ENCODE assay signal across 8 mouse cellular contexts in the genomic region with DNA sequence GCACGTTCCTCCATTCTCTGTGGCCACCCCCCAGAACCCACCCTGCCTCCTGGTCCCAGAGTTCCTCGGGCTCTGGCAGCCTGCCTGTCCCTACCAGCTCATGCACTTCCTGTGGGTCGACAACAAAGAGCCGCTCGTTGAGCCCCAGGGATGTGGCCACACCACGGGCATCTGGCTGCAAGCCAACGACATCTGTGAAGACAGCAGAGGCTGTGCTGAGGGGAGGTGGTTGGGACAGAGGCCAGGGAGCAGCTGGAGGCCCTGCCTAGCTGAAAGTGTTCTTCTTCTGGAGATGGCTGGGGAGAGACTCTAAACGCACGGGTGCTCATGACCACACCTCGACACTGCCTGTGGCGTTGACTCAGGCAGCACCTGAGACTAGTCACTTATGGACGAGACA. TPM values are rescaled to one million over a fixed set of nuclear protein-coding genes. Genes with fewer than 3 reads are reported as not detected.
DNase-seq lines count a peak whose midpoint lies in the region; ATAC-seq and TF ChIP-seq lines count a peak whose summit lies in the region.

No protein-coding gene starts in this region.

- peak; percentile 70 for DNase-seq in intestine, embryonic 14.5 days (ENCODE audit: low spot score)
- DNase-seq in kidney, postnatal 0 days (ENCODE audit: low spot score): peak; percentile 62
- DNase-seq in limb, embryonic 14.5 days (ENCODE audit: low spot score): peak; percentile 85
- DNase-seq in neural tube, embryonic 11.5 days (ENCODE audit: low spot score): peak; percentile 66
- DNase-seq in stomach, postnatal 0 days (ENCODE audit: low spot score): peak; percentile 57

- no peak for TF ChIP-seq POLR2A in limb, embryonic 14.5 days (IDR thresholded peaks at IDR 0.05; ENCODE audit: borderline replicate concordance, extremely low read depth, insufficient read depth, insufficient read length)

- H3K36me3 ChIP-seq in intestine, embryonic 14.5 days (ENCODE audit: control insufficient read depth, insufficient read depth, low read length): no peaks in the 10 kb centered on the region
- H3K36me3 ChIP-seq in intestine, postnatal 0 days (ENCODE audit: control insufficient read depth, insufficient read depth): no peaks in the 10 kb centered on the region
- H3K36me3 ChIP-seq in heart, embryonic 11.5 days (ENCODE audit: control insufficient read depth, insufficient read depth, low read length): peaks cover 2% of the 10 kb centered on the region; the same call in 1 of the 2 replicates
- peaks cover 35% of the 10 kb centered on the region for H3K36me3 ChIP-seq in kidney, postnatal 0 days (ENCODE audit: insufficient read depth, low read length)
- peaks cover 7% of the 10 kb centered on the region; the same call in 1 of the 2 replicates for H3K36me3 ChIP-seq in limb, embryonic 14.5 days (ENCODE audit: control insufficient read depth, insufficient read depth, low read length)
- H3K36me3 ChIP-seq in neural tube, embryonic 11.5 days (ENCODE audit: control insufficient read depth, insufficient read depth, low read length): no peaks in the 10 kb centered on the region
- H3K36me3 ChIP-seq in stomach, postnatal 0 days (ENCODE audit: control insufficient read depth, insufficient read depth, low read length): no peaks in the 10 kb centered on the region

- H3K4me2 ChIP-seq in intestine, embryonic 14.5 days (ENCODE audit: low read length): no peak overlapping the region
- no peak overlapping the region for H3K4me2 ChIP-seq in intestine, postnatal 0 days (replicated peaks; ENCODE audit: low read depth)
- H3K4me2 ChIP-seq in heart, embryonic 11.5 days: no peak overlapping the region; the same call in none of the 2 replicates
- H3K4me2 ChIP-seq in kidney, postnatal 0 days (ENCODE audit: low read length): no peak overlapping the region
- no peak overlapping the region; the same call in 1 of the 2 replicates for H3K4me2 ChIP-seq in limb, embryonic 14.5 days (replicated peaks; ENCODE audit: low read depth, low read length, severe bottlenecking)
- no peak overlapping the region for H3K4me2 ChIP-seq in neural tube, embryonic 11.5 days (ENCODE audit: low read depth)
- no peak overlapping the region for H3K4me2 ChIP-seq in stomach, postnatal 0 days (replicated peaks; ENCODE audit: low read depth)

- no peak overlapping the region for H3K4me3 ChIP-seq in intestine, embryonic 14.5 days (ENCODE audit: low read depth, low read length)
- H3K4me3 ChIP-seq in intestine, postnatal 0 days (ENCODE audit: low read depth, low read length): no peak overlapping the region
- no peak overlapping the region for H3K4me3 ChIP-seq in heart, embryonic 11.5 days (ENCODE audit: low read depth, low read length)
- H3K4me3 ChIP-seq in kidney, postnatal 0 days (replicated peaks; ENCODE audit: low read depth, low read length): no peak overlapping the region
- H3K4me3 ChIP-seq in limb, embryonic 14.5 days (replicated peaks; ENCODE audit: low read length): no peak overlapping the region
- H3K4me3 ChIP-seq in neural tube, embryonic 11.5 days (ENCODE audit: low read depth, low read length): no peak overlapping the region
- no peak overlapping the region for H3K4me3 ChIP-seq in stomach, postnatal 0 days (ENCODE audit: low read depth, low read length)

- TF ChIP-seq EP300 in stomach, postnatal 0 days (optimal IDR thresholded peaks at IDR 0.05): no peak

- TF ChIP-seq CTCF in intestine, postnatal 0 days (IDR thresholded peaks at IDR 0.05; ENCODE audit: low read depth): no peak
- TF ChIP-seq CTCF in kidney, postnatal 0 days (IDR thresholded peaks at IDR 0.05; ENCODE audit: low read depth): no peak
- no peak for TF ChIP-seq CTCF in stomach, postnatal 0 days (IDR thresholded peaks at IDR 0.05; ENCODE audit: low read depth)

- H3K27me3 ChIP-seq in intestine, embryonic 14.5 days (replicated peaks; ENCODE audit: control insufficient read depth, insufficient read depth, low read length): no peaks in the 10 kb centered on the region
- no peaks in the 10 kb centered on the region for H3K27me3 ChIP-seq in intestine, postnatal 0 days (replicated peaks; ENCODE audit: control insufficient read depth, insufficient read depth, low read length)
- H3K27me3 ChIP-seq in heart, embryonic 11.5 days (ENCODE audit: control insufficient read depth, insufficient read depth, low read length): no peaks in the 10 kb centered on the region
- H3K27me3 ChIP-seq in kidney, postnatal 0 days (ENCODE audit: insufficient read depth, low read length): no peaks in the 10 kb centered on the region
- H3K27me3 ChIP-seq in limb, embryonic 14.5 days (ENCODE audit: control insufficient read depth, insufficient read depth, low read length): no peaks in the 10 kb centered on the region
- no peaks in the 10 kb centered on the region for H3K27me3 ChIP-seq in neural tube, embryonic 11.5 days (ENCODE audit: control insufficient read depth, insufficient read depth, low read length)
- no peaks in the 10 kb centered on the region for H3K27me3 ChIP-seq in stomach, postnatal 0 days (ENCODE audit: control insufficient read depth, insufficient read depth, low read length)

- WGBS in intestine, embryonic 14.5 days: 40% methylated on average over 12 of the region's 12 CpGs
- WGBS in intestine, postnatal 0 days: 23% methylated on average over 12 of the region's 12 CpGs
- 24% methylated on average over 12 of the region's 12 CpGs for WGBS in heart, embryonic 11.5 days (ENCODE audit: insufficient replicate concordance)
- WGBS in kidney, postnatal 0 days: 21% methylated on average over 12 of the region's 12 CpGs
- 10% methylated on average over 12 of the region's 12 CpGs for WGBS in limb, embryonic 14.5 days
- WGBS in neural tube, embryonic 11.5 days: 48% methylated on average over 12 of the region's 12 CpGs
- WGBS in stomach, postnatal 0 days: 19% methylated on average over 12 of the region's 12 CpGs

- H3K27ac ChIP-seq in intestine, embryonic 14.5 days (ENCODE audit: low read depth): 0 out of 2 replicates have a peak overlapping the region, but pooled peaks have one; percentile 23
- no peak overlapping the region for H3K27ac ChIP-seq in intestine, postnatal 0 days (ENCODE audit: low read depth, low read length)
- peak overlapping the region; percentile 60 for H3K27ac ChIP-seq in heart, embryonic 11.5 days (ENCODE audit: low read depth, low read length)
- no peak overlapping the region for H3K27ac ChIP-seq in kidney, postnatal 0 days
- peak overlapping the region; percentile 30; the same call in 1 of the 2 replicates for H3K27ac ChIP-seq in limb, embryonic 14.5 days (replicated peaks; ENCODE audit: low read depth, low read length)
- H3K27ac ChIP-seq in neural tube, embryonic 11.5 days (ENCODE audit: low read depth, low read length): 0 out of 2 replicates have a peak overlapping the region, but pooled peaks have one; percentile 44
- H3K27ac ChIP-seq in stomach, postnatal 0 days (replicated peaks): no peak overlapping the region; the same call in 1 of the 2 replicates

- ATAC-seq in intestine, embryonic 14.5 days (replicated peaks; ENCODE audit: low FRiP score, low TSS enrichment, low read depth): peak; percentile 65; the same call in 1 of the 2 replicates
- no peak for ATAC-seq in intestine, postnatal 0 days
- peak; percentile 82 for ATAC-seq in common myeloid progenitor, adult 5-6 weeks (replicated peaks; ENCODE audit: low read depth, poor library complexity, severe bottlenecking)
- peak; percentile 63 for ATAC-seq in heart, embryonic 11.5 days (replicated peaks; ENCODE audit: insufficient number of reproducible peaks, low FRiP score, low TSS enrichment)
- ATAC-seq in kidney, postnatal 0 days (replicated peaks; ENCODE audit: low FRiP score, low read depth): peak; percentile 50
- ATAC-seq in limb, embryonic 14.5 days (ENCODE audit: low FRiP score, low read depth): peak; percentile 80
- ATAC-seq in neural tube, embryonic 11.5 days (ENCODE audit: insufficient read depth, low FRiP score, low TSS enrichment): peak; percentile 67; the same call in 1 of the 2 replicates
- no peak; the same call in 1 of the 2 replicates for ATAC-seq in stomach, postnatal 0 days (ENCODE audit: low FRiP score, low TSS enrichment)

- H3K9ac ChIP-seq in intestine, embryonic 14.5 days (ENCODE audit: low read length): no peak overlapping the region
- H3K9ac ChIP-seq in intestine, postnatal 0 days (ENCODE audit: low read depth, low read length): no peak overlapping the region
- 0 out of 2 replicates have a peak overlapping the region, but pooled peaks have one; percentile 22 for H3K9ac ChIP-seq in heart, embryonic 11.5 days (ENCODE audit: low read depth, low read length)
- no peak overlapping the region for H3K9ac ChIP-seq in kidney, postnatal 0 days (ENCODE audit: low read depth, low read length)
- H3K9ac ChIP-seq in limb, embryonic 14.5 days (ENCODE audit: low read depth, low read length, severe bottlenecking): peak overlapping the region; percentile 8; the same call in 1 of the 2 replicates
- H3K9ac ChIP-seq in neural tube, embryonic 11.5 days (ENCODE audit: low read length): no peak overlapping the region
- H3K9ac ChIP-seq in stomach, postnatal 0 days (ENCODE audit: low read length): 0 out of 2 replicates have a peak overlapping the region, but pooled peaks have one; percentile 18

- peaks cover 11% of the 10 kb centered on the region for H3K4me1 ChIP-seq in intestine, embryonic 14.5 days (replicated peaks; ENCODE audit: control insufficient read depth, insufficient read depth, low read length)
- no peaks in the 10 kb centered on the region for H3K4me1 ChIP-seq in intestine, postnatal 0 days (replicated peaks; ENCODE audit: control insufficient read depth, insufficient read depth, low read length)
- H3K4me1 ChIP-seq in heart, embryonic 11.5 days (ENCODE audit: control insufficient read depth, insufficient read depth, low read length): peaks cover 45% of the 10 kb centered on the region
- peaks cover 3% of the 10 kb centered on the region; the same call in 1 of the 2 replicates for H3K4me1 ChIP-seq in kidney, postnatal 0 days (replicated peaks; ENCODE audit: insufficient read depth, low read length)
- peaks cover 19% of the 10 kb centered on the region for H3K4me1 ChIP-seq in limb, embryonic 14.5 days (ENCODE audit: control insufficient read depth, insufficient read depth, low read length)
- peaks cover 8% of the 10 kb centered on the region for H3K4me1 ChIP-seq in neural tube, embryonic 11.5 days (ENCODE audit: control insufficient read depth, insufficient read depth, low read length)
- H3K4me1 ChIP-seq in stomach, postnatal 0 days (replicated peaks; ENCODE audit: control insufficient read depth, insufficient read depth): no peaks in the 10 kb centered on the region

- no peaks in the 10 kb centered on the region for H3K9me3 ChIP-seq in intestine, embryonic 14.5 days (ENCODE audit: control insufficient read depth, low read length)
- H3K9me3 ChIP-seq in intestine, postnatal 0 days (ENCODE audit: control insufficient read depth): no peaks in the 10 kb centered on the region
- H3K9me3 ChIP-seq in heart, embryonic 11.5 days (replicated peaks; ENCODE audit: control insufficient read depth, low read length): no peaks in the 10 kb centered on the region
- H3K9me3 ChIP-seq in kidney, postnatal 0 days (replicated peaks; ENCODE audit: low read length): no peaks in the 10 kb centered on the region
- H3K9me3 ChIP-seq in limb, embryonic 14.5 days (ENCODE audit: control insufficient read depth, low read length): no peaks in the 10 kb centered on the region
- H3K9me3 ChIP-seq in neural tube, embryonic 11.5 days (ENCODE audit: control insufficient read depth, low read length): no peaks in the 10 kb centered on the region
- H3K9me3 ChIP-seq in stomach, postnatal 0 days (ENCODE audit: control insufficient read depth, low read length): no peaks in the 10 kb centered on the region

RNA-seq across cellular contexts. Expression of a gene that starts 17.1 kb away (rescaled TPM):
- 6.3 and 8.7 TPM in 2 replicates for polyA plus RNA-seq in intestine, embryonic 14.5 days (2014; fragmentation: Nextera tagmentation; extraction: Ambion mirVana)
- polyA plus RNA-seq in intestine, postnatal 0 days (2015; fragmentation: Nextera tagmentation; extraction: Ambion mirVana): 2.7 and 3.5 TPM in 2 replicates
- total RNA-seq in common myeloid progenitor, adult 5-6 weeks (2017): 6.1 and 7.5 TPM in 2 replicates
- polyA plus RNA-seq in heart, embryonic 11.5 days (2014; fragmentation: Nextera tagmentation; extraction: Ambion mirVana): 8.3 and 8.5 TPM in 2 replicates
- 27.5 and 29.2 TPM in 2 replicates for polyA plus RNA-seq in kidney, postnatal 0 days (2015; fragmentation: Nextera tagmentation; extraction: Ambion mirVana)
- 21.7 and 30.9 TPM in 2 replicates for polyA plus RNA-seq in limb, embryonic 14.5 days (2012; rRNA removed)
- 8.0 and 8.4 TPM in 2 replicates for polyA plus RNA-seq in limb, embryonic 14.5 days (2014; fragmentation: Nextera tagmentation; extraction: Ambion mirVana)
- polyA plus RNA-seq in neural tube, embryonic 11.5 days (2014; fragmentation: Nextera tagmentation; extraction: Ambion mirVana): 3.5 and 6.0 TPM in 2 replicates
- 3.2 and 4.2 TPM in 2 replicates for polyA plus RNA-seq in stomach, postnatal 0 days (2015; fragmentation: Nextera tagmentation; extraction: Ambion mirVana)

RNA-seq across cellular contexts. Expression of a gene that starts 19.6 kb away (rescaled TPM):
- not detected in 2 replicates for polyA plus RNA-seq in intestine, embryonic 14.5 days (2014; fragmentation: Nextera tagmentation; extraction: Ambion mirVana)
- 0.40 and 0.42 TPM in 2 replicates for polyA plus RNA-seq in intestine, postnatal 0 days (2015; fragmentation: Nextera tagmentation; extraction: Ambion mirVana)
- 0.49 and 2.3 TPM in 2 replicates for total RNA-seq in common myeloid progenitor, adult 5-6 weeks (2017)
- polyA plus RNA-seq in heart, embryonic 11.5 days (2014; fragmentation: Nextera tagmentation; extraction: Ambion mirVana): 0.20 TPM in 1 of 2 replicates, not detected in the other
- polyA plus RNA-seq in kidney, postnatal 0 days (2015; fragmentation: Nextera tagmentation; extraction: Ambion mirVana): 1.5 and 2.2 TPM in 2 replicates
- polyA plus RNA-seq in limb, embryonic 14.5 days (2012; rRNA removed): 7.1 and 9.4 TPM in 2 replicates
- 8.7 and 11.6 TPM in 2 replicates for polyA plus RNA-seq in limb, embryonic 14.5 days (2014; fragmentation: Nextera tagmentation; extraction: Ambion mirVana)
- 0.20 and 0.32 TPM in 2 replicates for polyA plus RNA-seq in neural tube, embryonic 11.5 days (2014; fragmentation: Nextera tagmentation; extraction: Ambion mirVana)
- polyA plus RNA-seq in stomach, postnatal 0 days (2015; fragmentation: Nextera tagmentation; extraction: Ambion mirVana): 37.0 and 38.3 TPM in 2 replicates

RNA-seq across cellular contexts. Expression of a gene that starts 27.6 kb away (rescaled TPM):
- polyA plus RNA-seq in intestine, embryonic 14.5 days (2014; fragmentation: Nextera tagmentation; extraction: Ambion mirVana): 22.5 and 26.7 TPM in 2 replicates
- polyA plus RNA-seq in intestine, postnatal 0 days (2015; fragmentation: Nextera tagmentation; extraction: Ambion mirVana): 23.1 and 24.3 TPM in 2 replicates
- 55.3 and 57.2 TPM in 2 replicates for total RNA-seq in common myeloid progenitor, adult 5-6 weeks (2017)
- polyA plus RNA-seq in heart, embryonic 11.5 days (2014; fragmentation: Nextera tagmentation; extraction: Ambion mirVana): 45.1 and 51.1 TPM in 2 replicates
- polyA plus RNA-seq in kidney, postnatal 0 days (2015; fragmentation: Nextera tagmentation; extraction: Ambion mirVana): 86.9 and 108 TPM in 2 replicates
- 23.4 and 29.1 TPM in 2 replicates for polyA plus RNA-seq in limb, embryonic 14.5 days (2012; rRNA removed)
- polyA plus RNA-seq in limb, embryonic 14.5 days (2014; fragmentation: Nextera tagmentation; extraction: Ambion mirVana): 46.2 and 47.3 TPM in 2 replicates
- polyA plus RNA-seq in neural tube, embryonic 11.5 days (2014; fragmentation: Nextera tagmentation; extraction: Ambion mirVana): 29.2 and 29.3 TPM in 2 replicates
- 36.7 and 40.7 TPM in 2 replicates for polyA plus RNA-seq in stomach, postnatal 0 days (2015; fragmentation: Nextera tagmentation; extraction: Ambion mirVana)

RNA-seq across cellular contexts. Expression of a gene that starts 45.1 kb away (rescaled TPM):
- polyA plus RNA-seq in intestine, embryonic 14.5 days (2014; fragmentation: Nextera tagmentation; extraction: Ambion mirVana): 34.1 and 36.4 TPM in 2 replicates
- polyA plus RNA-seq in intestine, postnatal 0 days (2015; fragmentation: Nextera tagmentation; extraction: Ambion mirVana): 11.8 and 12.0 TPM in 2 replicates
- 46.8 and 49.2 TPM in 2 replicates for total RNA-seq in common myeloid progenitor, adult 5-6 weeks (2017)
- polyA plus RNA-seq in heart, embryonic 11.5 days (2014; fragmentation: Nextera tagmentation; extraction: Ambion mirVana): 30.4 and 30.5 TPM in 2 replicates
- 36.3 and 37.2 TPM in 2 replicates for polyA plus RNA-seq in kidney, postnatal 0 days (2015; fragmentation: Nextera tagmentation; extraction: Ambion mirVana)
- polyA plus RNA-seq in limb, embryonic 14.5 days (2012; rRNA removed): 15.2 and 22.7 TPM in 2 replicates
- 31.1 and 31.4 TPM in 2 replicates for polyA plus RNA-seq in limb, embryonic 14.5 days (2014; fragmentation: Nextera tagmentation; extraction: Ambion mirVana)
- 43.6 and 45.8 TPM in 2 replicates for polyA plus RNA-seq in neural tube, embryonic 11.5 days (2014; fragmentation: Nextera tagmentation; extraction: Ambion mirVana)
- polyA plus RNA-seq in stomach, postnatal 0 days (2015; fragmentation: Nextera tagmentation; extraction: Ambion mirVana): 13.3 and 13.9 TPM in 2 replicates

Comparison
In these comparisons a context has a peak if more than half of its experiments do, and no peak if none do; other contexts are left out.
1. ATAC-seq: peak in intestine, embryonic 14.5 days (single experiment), common myeloid progenitor, adult 5-6 weeks (single experiment), heart, embryonic 11.5 days (single experiment), kidney, postnatal 0 days (single experiment), limb, embryonic 14.5 days (single experiment) and neural tube, embryonic 11.5 days (single experiment); none in intestine, postnatal 0 days (single experiment) and stomach, postnatal 0 days (single experiment).
2. H3K27ac ChIP-seq: peak in intestine, embryonic 14.5 days (single experiment), heart, embryonic 11.5 days (single experiment), limb, embryonic 14.5 days (single experiment) and neural tube, embryonic 11.5 days (single experiment); none in intestine, postnatal 0 days (single experiment), kidney, postnatal 0 days (single experiment) and stomach, postnatal 0 days (single experiment).
3. H3K9ac ChIP-seq: peak in heart, embryonic 11.5 days (single experiment), limb, embryonic 14.5 days (single experiment) and stomach, postnatal 0 days (single experiment); none in intestine, embryonic 14.5 days (single experiment), intestine, postnatal 0 days (single experiment), kidney, postnatal 0 days (single experiment) and neural tube, embryonic 11.5 days (single experiment).
4. Peak in every context shown above with its lines, with median percentiles within 50 percentile points of each other: DNase-seq.